Mouse (Mus musculus) liver, embryonic 14 days (tissue): ENCODE measurements around the gene Plpp4. TPM values are rescaled to one million over a fixed set of nuclear protein-coding genes. Genes with fewer than 3 reads are reported as not detected.

Source experiments
- polyA plus RNA-seq: library from polyadenylated mRNA; depleted of rRNA; stranded (reverse); fragments of >200 nt; gene quantifications from 2 replicates; pipeline ENCODE4 v1.2.3, GENCODE M21; 2012; rRNA removed

The Plpp4 gene
- polyA plus RNA-seq, result not detected in 2 replicates

DNA sequence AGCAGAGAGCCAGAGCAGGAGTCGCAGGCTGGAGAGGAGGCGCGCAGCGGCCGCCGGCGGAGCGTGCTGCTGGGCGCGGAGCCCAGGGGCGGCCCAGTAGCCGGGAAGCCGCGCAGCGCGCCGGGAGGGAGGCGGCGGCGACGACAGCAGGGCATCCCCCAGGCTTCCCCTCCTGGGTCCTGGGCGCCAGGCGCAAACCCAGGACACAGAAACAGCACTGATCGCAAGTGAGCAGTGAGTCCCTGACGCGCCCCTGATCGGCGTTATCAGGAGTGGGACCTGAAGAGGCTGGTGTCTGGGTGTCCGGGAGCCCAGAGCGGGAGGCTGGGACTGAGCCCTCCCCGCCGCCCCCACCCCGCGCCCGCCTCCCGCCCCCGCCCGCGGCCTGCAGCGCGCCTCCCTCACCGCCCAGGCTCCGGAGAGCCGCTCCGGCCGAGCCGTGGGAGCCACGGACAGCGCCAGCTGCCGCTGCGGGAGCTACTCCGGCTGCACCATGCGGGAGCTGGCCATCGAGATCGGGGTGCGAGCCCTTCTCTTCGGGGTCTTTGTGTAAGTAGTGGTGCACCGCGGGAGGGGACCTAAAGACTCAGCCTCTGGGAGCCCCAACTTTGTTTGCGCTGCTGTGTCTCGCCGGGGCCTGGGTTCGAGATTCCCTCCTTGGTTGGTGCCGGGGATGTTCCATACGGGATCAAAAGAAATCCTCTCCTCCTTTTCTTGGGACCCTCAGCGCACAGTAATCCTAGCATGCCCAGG, at the start of gene Plpp4:
Plpp4 (plus strand) TSS at position 411 of the 753 bp plus-strand sequence.

